Mouse (Mus musculus) thymus, postnatal 4 days (tissue): ENCODE measurements around the gene Gstm7.
"Not testable (repeated sequence)": the region's sequence is repeated elsewhere in the genome, so short reads cannot be mapped to it uniquely, and the experiment has no call there.

Experiments
- DNase-seq: peaks from one replicate; pipeline ENCODE4 v3.0.0; 2021

Gstm7 gene

GRCm38 (mm10) chr3:107931670-107932069, at the start of gene Gstm7:
Gstm7 (minus strand) TSS chr3:107931817.
- DNase-seq, result peak; percentile 88

GRCm38 (mm10) chr3:107981261-107981660, 49.6 kb upstream of the Gstm7 start:
- no peak for DNase-seq

- no peak for DNase-seq
Measured at GRCm38 (mm10) chr3:107977691-107978090, 46.1 kb upstream of the Gstm7 start.

GRCm38 (mm10) chr3:107974237-107974636, 42.6 kb upstream of the Gstm7 start:
- no peak for DNase-seq

- DNase-seq, result no peak
Measured at GRCm38 (mm10) chr3:107972070-107972469, 40.5 kb upstream of the Gstm7 start.

GRCm38 (mm10) chr3:107971101-107971500, 39.5 kb upstream of the Gstm7 start:
- DNase-seq, result not testable (repeated sequence)

GRCm38 (mm10) chr3:107968724-107969395, 37.2 kb upstream of the Gstm7 start, which contains the start of gene Gstm3:
Gstm3 (minus strand) TSS chr3:107969283.
- no peak for DNase-seq

GRCm38 (mm10) chr3:107966631-107967030, 35.0 kb upstream of the Gstm7 start:
- no peak for DNase-seq

GRCm38 (mm10) chr3:107965592-107965991, 34.0 kb upstream of the Gstm7 start:
- DNase-seq, result no peak

GRCm38 (mm10) chr3:107964656-107965308, 33.2 kb upstream of the Gstm7 start:
- no peak for DNase-seq

GRCm38 (mm10) chr3:107964026-107964425, 32.4 kb upstream of the Gstm7 start:
- no peak for DNase-seq

GRCm38 (mm10) chr3:107955260-107955659, 23.6 kb upstream of the Gstm7 start:
- DNase-seq, result not testable (repeated sequence)

- DNase-seq, result no peak
Measured at GRCm38 (mm10) chr3:107953906-107954305, 22.3 kb upstream of the Gstm7 start.

- peak; percentile 71 for DNase-seq
Measured at GRCm38 (mm10) chr3:107953328-107953755, 21.7 kb upstream of the Gstm7 start.

- no peak for DNase-seq
Measured at GRCm38 (mm10) chr3:107950531-107950930, 18.9 kb upstream of the Gstm7 start.

- DNase-seq, result not testable (repeated sequence)
Measured at GRCm38 (mm10) chr3:107949461-107949860, 17.8 kb upstream of the Gstm7 start.

GRCm38 (mm10) chr3:107945729-107946128, 14.1 kb upstream of the Gstm7 start:
- DNase-seq, result peak; percentile 46

GRCm38 (mm10) chr3:107943239-107943990, 11.8 kb upstream of the Gstm7 start, which contains the start of gene Gstm6:
Gstm6 (minus strand) TSS chr3:107943749.
- no peak for DNase-seq

GRCm38 (mm10) chr3:107941261-107941660, 9.6 kb upstream of the Gstm7 start:
- DNase-seq, result no peak

GRCm38 (mm10) chr3:107940524-107940923, 8.9 kb upstream of the Gstm7 start:
- DNase-seq, result no peak

- DNase-seq, result no peak
Measured at GRCm38 (mm10) chr3:107939830-107940229, 8.2 kb upstream of the Gstm7 start.

- peak; percentile 68 for DNase-seq
Measured at GRCm38 (mm10) chr3:107939403-107939802, 7.8 kb upstream of the Gstm7 start.

GRCm38 (mm10) chr3:107935888-107936287, 4.3 kb upstream of the Gstm7 start:
- DNase-seq, result no peak

- DNase-seq, result no peak
Measured at GRCm38 (mm10) chr3:107935268-107935667, 3.7 kb upstream of the Gstm7 start.
